In genomic region chr9:31454356-31454755, GRCm38 (mm10) we compare ENCODE assay signal across 42 mouse cellular contexts. TPM values are rescaled to one million over a fixed set of nuclear protein-coding genes. Genes with fewer than 3 reads are reported as not detected.
"Had no signal": no experiment of that assay in that cellular context is flagged by ENCODE, and none has a peak within 500 bp of the region (broad histone marks: within the 10 kb centered on the region; RNA-seq: fewer than 3 reads in every experiment).

No protein-coding gene starts in this region.

- H3K9ac ChIP-seq: heart, embryonic 12.5 days; heart, embryonic 13.5 days; heart, embryonic 15.5 days; hindbrain, embryonic 12.5 days; hindbrain, embryonic 13.5 days; hindbrain, embryonic 14.5 days; hindbrain, embryonic 15.5 days; kidney, embryonic 15.5 days had no signal

- H3K4me1 ChIP-seq: heart, embryonic 12.5 days; heart, embryonic 13.5 days; heart, embryonic 15.5 days; hindbrain, embryonic 10.5 days; hindbrain, embryonic 12.5 days; hindbrain, embryonic 13.5 days; hindbrain, embryonic 15.5 days had no signal

- H3K27me3 ChIP-seq: heart, embryonic 12.5 days; heart, embryonic 13.5 days; heart, embryonic 15.5 days; hindbrain, embryonic 12.5 days; hindbrain, embryonic 13.5 days; hindbrain, embryonic 15.5 days; kidney, embryonic 15.5 days had no signal

- H3K9me3 ChIP-seq: heart, embryonic 12.5 days; heart, embryonic 13.5 days; heart, embryonic 15.5 days; hindbrain, embryonic 10.5 days; hindbrain, embryonic 12.5 days; hindbrain, embryonic 13.5 days; hindbrain, embryonic 15.5 days; kidney, embryonic 15.5 days had no signal

- H3K27ac ChIP-seq: heart, embryonic 13.5 days; heart, embryonic 15.5 days; hindbrain, embryonic 10.5 days; hindbrain, embryonic 12.5 days; hindbrain, embryonic 13.5 days; hindbrain, embryonic 14.5 days; hindbrain, embryonic 15.5 days; hindbrain, postnatal 0 days; kidney, embryonic 15.5 days; kidney, postnatal 0 days; layer of hippocampus, adult 2 months; left cerebral cortex, adult 2 months had no signal

- ATAC-seq: hindbrain, embryonic 16.5 days; hindbrain, postnatal 0 days; inflammation-experienced regulatory T-cells, adult 6 months; intestine, embryonic 16.5 days had no signal

- H3K36me3 ChIP-seq: heart, embryonic 12.5 days; heart, embryonic 13.5 days; heart, embryonic 15.5 days; hindbrain, embryonic 10.5 days; hindbrain, embryonic 12.5 days; hindbrain, embryonic 13.5 days; hindbrain, embryonic 15.5 days; kidney, embryonic 15.5 days had no signal

- H3K4me2 ChIP-seq: heart, embryonic 12.5 days; heart, embryonic 13.5 days; heart, embryonic 15.5 days; hindbrain, embryonic 12.5 days; hindbrain, embryonic 13.5 days; hindbrain, embryonic 14.5 days; hindbrain, embryonic 15.5 days; kidney, embryonic 15.5 days had no signal

- DNase-seq: heart, postnatal 10 days; heart, postnatal 36 days; heart, postnatal 4 days; kidney, adult 11 months; kidney, adult 18-20 months; kidney, adult 2 months; kidney, adult 8-10 months; kidney, adult 9 months; kidney, postnatal 10 days; kidney, postnatal 14 days; kidney, postnatal 25 days; kidney, postnatal 36 days; kidney, postnatal 4 days; layer of hippocampus, adult 9-11 months; layer of hippocampus, postnatal 36 days had no signal

- H3K4me3 ChIP-seq: heart, embryonic 12.5 days; heart, embryonic 13.5 days; heart, embryonic 15.5 days; hindbrain, embryonic 10.5 days; hindbrain, embryonic 12.5 days; hindbrain, embryonic 13.5 days; hindbrain, embryonic 15.5 days; kidney, embryonic 15.5 days; layer of hippocampus, adult 2 months; left cerebral cortex, adult 2 months had no signal

RNA-seq across cellular contexts. Expression of gene Tmem45b, which starts 9.9 kb away (rescaled TPM):
- total RNA-seq: hematopoietic stem cell, adult 5-6 weeks; hindbrain, postnatal 0 days; layer of hippocampus, adult 18-20 months; layer of hippocampus, adult 2 months; layer of hippocampus, adult 8-10 months; layer of hippocampus, postnatal 10 days; layer of hippocampus, postnatal 25 days; layer of hippocampus, postnatal 36 days; left cerebral cortex, adult 18-20 months; left cerebral cortex, adult 2 months; left cerebral cortex, adult 8-10 months; left cerebral cortex, postnatal 10 days had no signal
- polyA plus RNA-seq: heart, embryonic 12.5 days; heart, embryonic 13.5 days; heart, embryonic 14.5 days; heart, embryonic 15.5 days; heart, postnatal 0 days; hindbrain, embryonic 10.5 days; hindbrain, embryonic 11.5 days; hindbrain, embryonic 15.5 days had no signal
